Mouse (Mus musculus): ENCODE data around the gene Nod1. TPM values are rescaled to one million over a fixed set of nuclear protein-coding genes. Genes with fewer than 3 reads are reported as not detected.

Nod1 gene
- polyA plus RNA-seq, 1 experiment from 2014 or later = 3.0 TPM

GRCm38 (mm10) chr6:54916163-54916562 lies 56.2 kb downstream of the Nod1 start:
- no peaks in the 10 kb centered on the region for H3K9me3 ChIP-seq (ENCODE audit: control insufficient read depth, low read length)
- WGBS = 73% methylated on average over 4 of the region's 4 CpGs
- no peaks in the 10 kb centered on the region for H3K4me1 ChIP-seq (ENCODE audit: control insufficient read depth, insufficient read depth, low read length)
- H3K4me3 ChIP-seq (ENCODE audit: low read depth, low read length) = no peak overlapping the region
- no peak for ATAC-seq (ENCODE audit: insufficient read depth, low FRiP score, low TSS enrichment)
- no peak overlapping the region for H3K4me2 ChIP-seq (ENCODE audit: low read depth)
- no peaks in the 10 kb centered on the region for H3K27me3 ChIP-seq (ENCODE audit: control insufficient read depth, insufficient read depth, low read length)
- no peak for DNase-seq (ENCODE audit: low spot score)
- no peaks in the 10 kb centered on the region for H3K36me3 ChIP-seq (ENCODE audit: control insufficient read depth, insufficient read depth, low read length)
- H3K9ac ChIP-seq (ENCODE audit: low read length) = no peak overlapping the region
- H3K27ac ChIP-seq (ENCODE audit: low read depth, low read length) = no peak overlapping the region

DNA sequence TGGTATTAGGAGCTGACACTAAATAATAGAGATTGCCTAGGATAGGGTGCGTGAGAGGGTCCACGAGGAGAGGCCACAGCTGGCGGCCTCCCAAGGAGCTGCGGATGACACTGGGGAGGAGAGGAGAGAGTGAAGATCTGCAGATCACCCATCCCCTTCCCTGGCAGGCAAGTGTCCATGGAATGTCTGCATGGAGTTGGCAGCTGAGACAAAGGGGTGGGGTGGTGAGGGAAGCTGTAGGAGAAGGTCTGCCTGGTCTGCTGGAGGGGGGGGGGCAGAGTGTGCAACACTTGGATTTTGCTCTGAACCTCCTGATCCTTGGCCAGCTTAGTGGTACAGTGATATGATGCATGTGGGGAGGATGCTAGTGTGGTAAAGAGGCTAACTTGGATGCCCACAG lies 57.4 kb downstream of the Nod1 start:
- DNase-seq (ENCODE audit: low spot score) (no peak), ATAC-seq (ENCODE audit: insufficient read depth, low FRiP score, low TSS enrichment) (no peak)
- Histone ChIP-seq H3K36me3 (ENCODE audit: control insufficient read depth, insufficient read depth, low read length) (no peaks in the 10 kb centered on the region), H3K9ac (ENCODE audit: low read length) (no peak overlapping the region), H3K4me3 (ENCODE audit: low read depth, low read length) (no peak overlapping the region), H3K27me3 (ENCODE audit: control insufficient read depth, insufficient read depth, low read length) (no peaks in the 10 kb centered on the region), H3K27ac (ENCODE audit: low read depth, low read length) (no peak overlapping the region), H3K4me1 (ENCODE audit: control insufficient read depth, insufficient read depth, low read length) (no peaks in the 10 kb centered on the region), H3K9me3 (ENCODE audit: control insufficient read depth, low read length) (no peaks in the 10 kb centered on the region), H3K4me2 (ENCODE audit: low read depth) (no peak overlapping the region)
- 91% methylated on average over 4 of the region's 4 CpGs for WGBS

- Histone ChIP-seq H3K4me2 (ENCODE audit: low read depth) (no peak overlapping the region), H3K27me3 (ENCODE audit: control insufficient read depth, insufficient read depth, low read length) (no peaks in the 10 kb centered on the region), H3K9me3 (ENCODE audit: control insufficient read depth, low read length) (no peaks in the 10 kb centered on the region), H3K36me3 (ENCODE audit: control insufficient read depth, insufficient read depth, low read length) (no peaks in the 10 kb centered on the region), H3K9ac (ENCODE audit: low read length) (no peak overlapping the region), H3K4me3 (ENCODE audit: low read depth, low read length) (no peak overlapping the region), H3K27ac (ENCODE audit: low read depth, low read length) (no peak overlapping the region), H3K4me1 (ENCODE audit: control insufficient read depth, insufficient read depth, low read length) (no peaks in the 10 kb centered on the region)
- ATAC-seq (ENCODE audit: insufficient read depth, low FRiP score, low TSS enrichment) (0 out of 2 replicates have a peak, but pooled peaks have one; percentile 38), DNase-seq (ENCODE audit: low spot score) (no peak)
- WGBS = 84% methylated on average over 10 of the region's 10 CpGs
Observed at GRCm38 (mm10) chr6:54906053-54907040, 66.1 kb downstream of the Nod1 start.

DNA sequence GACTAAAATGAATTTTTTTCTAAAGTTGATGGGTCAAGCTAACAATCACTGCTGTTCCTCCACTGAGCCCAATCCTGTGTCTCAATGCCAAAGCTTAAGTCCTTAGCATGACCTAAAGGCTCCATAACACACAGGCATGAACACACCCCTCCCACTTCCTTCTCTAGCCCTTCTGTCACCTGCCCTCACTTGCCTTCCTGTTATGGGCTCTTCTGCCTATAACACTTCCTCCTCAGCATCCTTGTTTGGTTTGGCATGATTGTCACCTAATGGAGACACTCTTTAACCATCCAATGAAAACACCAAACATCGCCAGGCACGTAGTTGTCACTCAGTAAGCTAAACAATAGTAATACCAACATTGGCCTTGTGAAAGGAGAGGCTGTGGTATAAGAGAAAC lies 69.9 kb downstream of the Nod1 start:
- Histone ChIP-seq H3K27me3 (ENCODE audit: control insufficient read depth, insufficient read depth, low read length) (no peaks in the 10 kb centered on the region), H3K36me3 (ENCODE audit: control insufficient read depth, insufficient read depth, low read length) (no peaks in the 10 kb centered on the region), H3K9ac (ENCODE audit: low read length) (no peak overlapping the region), H3K4me1 (ENCODE audit: control insufficient read depth, insufficient read depth, low read length) (no peaks in the 10 kb centered on the region), H3K4me2 (ENCODE audit: low read depth) (no peak overlapping the region), H3K4me3 (ENCODE audit: low read depth, low read length) (no peak overlapping the region), H3K9me3 (ENCODE audit: control insufficient read depth, low read length) (no peaks in the 10 kb centered on the region), H3K27ac (ENCODE audit: low read depth, low read length) (no peak overlapping the region)
- no peak for DNase-seq (ENCODE audit: low spot score)
- 83% methylated on average over 2 of the region's 2 CpGs for WGBS
- no peak for ATAC-seq (ENCODE audit: insufficient read depth, low FRiP score, low TSS enrichment)

GRCm38 (mm10) chr6:54900256-54900655 lies 72.2 kb downstream of the Nod1 start:
- Histone ChIP-seq H3K36me3 (ENCODE audit: control insufficient read depth, insufficient read depth, low read length) (no peaks in the 10 kb centered on the region), H3K9ac (ENCODE audit: low read length) (no peak overlapping the region), H3K4me2 (ENCODE audit: low read depth) (no peak overlapping the region), H3K27ac (ENCODE audit: low read depth, low read length) (no peak overlapping the region), H3K27me3 (ENCODE audit: control insufficient read depth, insufficient read depth, low read length) (no peaks in the 10 kb centered on the region), H3K9me3 (ENCODE audit: control insufficient read depth, low read length) (no peaks in the 10 kb centered on the region), H3K4me3 (ENCODE audit: low read depth, low read length) (no peak overlapping the region), H3K4me1 (ENCODE audit: control insufficient read depth, insufficient read depth, low read length) (no peaks in the 10 kb centered on the region)
- no peak for DNase-seq (ENCODE audit: low spot score)
- ATAC-seq (ENCODE audit: insufficient read depth, low FRiP score, low TSS enrichment) = no peak
- WGBS = 93% methylated on average over 2 of the region's 2 CpGs

GRCm38 (mm10) chr6:54891384-54891783 lies 81.0 kb downstream of the Nod1 start:
- Histone ChIP-seq H3K4me1 (ENCODE audit: control insufficient read depth, insufficient read depth, low read length) (no peaks in the 10 kb centered on the region), H3K4me2 (ENCODE audit: low read depth) (no peak overlapping the region), H3K27me3 (ENCODE audit: control insufficient read depth, insufficient read depth, low read length) (no peaks in the 10 kb centered on the region), H3K9me3 (ENCODE audit: control insufficient read depth, low read length) (no peaks in the 10 kb centered on the region), H3K4me3 (ENCODE audit: low read depth, low read length) (no peak overlapping the region), H3K27ac (ENCODE audit: low read depth, low read length) (no peak overlapping the region), H3K36me3 (ENCODE audit: control insufficient read depth, insufficient read depth, low read length) (no peaks in the 10 kb centered on the region), H3K9ac (ENCODE audit: low read length) (no peak overlapping the region)
- ATAC-seq (ENCODE audit: insufficient read depth, low FRiP score, low TSS enrichment) (no peak), DNase-seq (ENCODE audit: low spot score) (no peak)
- WGBS = 90% methylated on average over 3 of the region's 3 CpGs

DNA sequence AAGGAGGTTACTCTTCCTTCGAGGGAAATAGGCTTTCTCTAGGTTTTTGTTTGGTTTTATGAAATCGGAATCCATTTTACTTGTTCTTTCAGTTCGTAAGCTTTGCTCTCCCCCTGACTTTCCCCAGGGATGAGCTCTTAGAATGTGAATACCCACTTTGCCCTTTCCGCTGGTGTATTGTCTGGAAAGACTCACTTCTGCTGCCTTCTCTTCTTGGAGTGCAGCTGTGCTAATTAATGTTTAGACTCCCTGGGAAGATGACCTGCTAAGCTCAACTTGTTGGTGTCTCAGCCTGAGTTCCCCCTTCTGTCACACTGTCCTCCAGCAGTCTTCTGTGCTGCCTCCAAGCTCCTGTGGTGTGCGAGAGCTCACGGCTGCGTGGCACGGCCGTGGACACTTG lies 82.2 kb downstream of the Nod1 start:
- DNase-seq (ENCODE audit: low spot score) = no peak
- Histone ChIP-seq H3K4me2 (ENCODE audit: low read depth) (no peak overlapping the region), H3K27ac (ENCODE audit: low read depth, low read length) (no peak overlapping the region), H3K36me3 (ENCODE audit: control insufficient read depth, insufficient read depth, low read length) (no peaks in the 10 kb centered on the region), H3K9me3 (ENCODE audit: control insufficient read depth, low read length) (no peaks in the 10 kb centered on the region), H3K4me3 (ENCODE audit: low read depth, low read length) (no peak overlapping the region), H3K9ac (ENCODE audit: low read length) (no peak overlapping the region), H3K4me1 (ENCODE audit: control insufficient read depth, insufficient read depth, low read length) (no peaks in the 10 kb centered on the region), H3K27me3 (ENCODE audit: control insufficient read depth, insufficient read depth, low read length) (no peaks in the 10 kb centered on the region)
- 71% methylated on average over 9 of the region's 9 CpGs for WGBS
- ATAC-seq (ENCODE audit: insufficient read depth, low FRiP score, low TSS enrichment) = no peak

- Histone ChIP-seq H3K36me3 (ENCODE audit: control insufficient read depth, insufficient read depth, low read length) (no peaks in the 10 kb centered on the region), H3K27ac (ENCODE audit: low read depth, low read length) (no peak overlapping the region), H3K9ac (ENCODE audit: low read length) (no peak overlapping the region), H3K9me3 (ENCODE audit: control insufficient read depth, low read length) (no peaks in the 10 kb centered on the region), H3K4me2 (ENCODE audit: low read depth) (no peak overlapping the region), H3K27me3 (ENCODE audit: control insufficient read depth, insufficient read depth, low read length) (no peaks in the 10 kb centered on the region), H3K4me1 (ENCODE audit: control insufficient read depth, insufficient read depth, low read length) (no peaks in the 10 kb centered on the region), H3K4me3 (ENCODE audit: low read depth, low read length) (no peak overlapping the region)
- ATAC-seq (ENCODE audit: insufficient read depth, low FRiP score, low TSS enrichment) (no peak), DNase-seq (ENCODE audit: low spot score) (no peak)
- WGBS = 65% methylated on average over 7 of the region's 7 CpGs
Observed at GRCm38 (mm10) chr6:54886195-54886594, 86.2 kb downstream of the Nod1 start.

GRCm38 (mm10) chr6:54883424-54883823 lies 89.0 kb downstream of the Nod1 start:
- Histone ChIP-seq H3K4me1 (ENCODE audit: control insufficient read depth, insufficient read depth, low read length) (no peaks in the 10 kb centered on the region), H3K27me3 (ENCODE audit: control insufficient read depth, insufficient read depth, low read length) (no peaks in the 10 kb centered on the region), H3K9me3 (ENCODE audit: control insufficient read depth, low read length) (no peaks in the 10 kb centered on the region), H3K36me3 (ENCODE audit: control insufficient read depth, insufficient read depth, low read length) (no peaks in the 10 kb centered on the region), H3K9ac (ENCODE audit: low read length) (no peak overlapping the region), H3K4me2 (ENCODE audit: low read depth) (no peak overlapping the region), H3K27ac (ENCODE audit: low read depth, low read length) (no peak overlapping the region), H3K4me3 (ENCODE audit: low read depth, low read length) (no peak overlapping the region)
- ATAC-seq (ENCODE audit: insufficient read depth, low FRiP score, low TSS enrichment) = no peak
- WGBS = 67% methylated on average over 2 of the region's 2 CpGs
- DNase-seq (ENCODE audit: low spot score) = no peak

All from neural tube, embryonic 11.5 days (tissue).